Mouse (Mus musculus): ENCODE results near the gene Gm14744. TPM values are rescaled to one million over a fixed set of nuclear protein-coding genes. Genes with fewer than 3 reads are reported as not detected.
"Not testable (repeated sequence)": the region's sequence is repeated elsewhere in the genome, so short reads cannot be mapped to it uniquely, and the experiment has no call there.

The Gm14744 gene
- total RNA-seq (2015; ENCODE audit: low replicate concordance) (not detected in 2 replicates), total RNA-seq (2017; ENCODE audit: low replicate concordance) (not detected in 2 replicates)

- not testable (repeated sequence) for ATAC-seq (replicated peaks; ENCODE audit: low FRiP score, poor library complexity, severe bottlenecking)
Observed at GRCm38 (mm10) chrX:77864458-77864857, at the start of gene Gm14744. Gm14744 (plus strand) TSS chrX:77864758.

- no peak for ATAC-seq (replicated peaks; ENCODE audit: low FRiP score, poor library complexity, severe bottlenecking)
Observed at GRCm38 (mm10) chrX:77853523-77853922, 11.0 kb upstream of the Gm14744 start, which contains the start of gene Pbsn. Pbsn (minus strand) TSS chrX:77853623.

- ATAC-seq (replicated peaks; ENCODE audit: low FRiP score, poor library complexity, severe bottlenecking) = not testable (repeated sequence)
Observed at GRCm38 (mm10) chrX:77880033-77880432, 15.5 kb downstream of the Gm14744 start.

Other genes starting within 250 kb of the Gm14744 start
- gene Prkx, start 68.5 kb upstream of the Gm14744 start, total RNA-seq (2015; ENCODE audit: low replicate concordance) = 3.6 and 4.6 TPM in 2 replicates
- gene Prkx, start 68.5 kb upstream of the Gm14744 start, total RNA-seq (2017; ENCODE audit: low replicate concordance) = 1.2 and 3.0 TPM in 2 replicates
- not detected in 2 replicates for gene Pbsn, start 11.1 kb upstream of the Gm14744 start, total RNA-seq (2015; ENCODE audit: low replicate concordance)
- not detected in 2 replicates for gene Pbsn, start 11.1 kb upstream of the Gm14744 start, total RNA-seq (2017; ENCODE audit: low replicate concordance)
- gene 5430402E10Rik, start 60.3 kb downstream of the Gm14744 start, total RNA-seq (2015; ENCODE audit: low replicate concordance) = not detected in 2 replicates
- not detected in 2 replicates for gene 5430402E10Rik, start 60.3 kb downstream of the Gm14744 start, total RNA-seq (2017; ENCODE audit: low replicate concordance)
- not detected in 2 replicates for gene Obp1a, start 226.6 kb downstream of the Gm14744 start, total RNA-seq (2015; ENCODE audit: low replicate concordance)
- gene Obp1a, start 226.6 kb downstream of the Gm14744 start, total RNA-seq (2017; ENCODE audit: low replicate concordance) = not detected in 2 replicates